Mouse (Mus musculus): Measurements from ENCODE around the gene AC134908.4.
"Not testable (repeated sequence)": the region's sequence is repeated elsewhere in the genome, so short reads cannot be mapped to it uniquely, and the experiment has no call there.

AC134908.4 gene

DNA sequence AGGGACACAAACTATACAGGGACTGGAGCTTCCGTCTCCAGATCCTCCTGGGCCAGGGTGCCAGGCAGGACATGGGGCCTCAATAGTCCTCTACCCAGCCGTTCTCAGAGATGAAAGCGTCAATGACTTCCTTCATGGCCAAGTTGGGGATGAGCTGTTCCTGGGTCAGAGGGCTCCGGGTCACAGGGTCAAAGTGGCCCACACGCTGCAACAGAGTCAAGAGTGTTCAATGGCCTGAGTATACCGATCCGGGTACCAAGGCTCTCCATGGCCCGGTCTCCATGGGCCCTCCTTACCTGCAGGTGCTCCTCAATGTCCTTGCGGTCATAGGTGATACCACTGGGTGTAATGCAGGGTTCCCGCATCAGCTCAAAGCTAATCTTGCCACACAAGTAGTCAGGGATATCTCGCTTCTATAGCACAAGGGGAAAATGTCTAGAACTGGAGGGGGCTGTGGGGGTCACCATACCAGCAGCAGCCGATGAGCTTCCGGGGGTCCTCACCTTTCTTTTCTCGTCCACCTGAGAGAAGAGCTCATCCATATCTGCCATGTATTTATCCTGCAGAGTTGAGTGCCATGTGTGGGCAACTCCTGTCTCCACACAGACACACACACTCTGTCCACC, 35.5 kb upstream of the AC134908.4 start:
- peak; percentile 29 for DNase-seq

- DNase-seq: peak; percentile 13
Observed at GRCm38 (mm10) chr17:25830200-25830753, 34.8 kb upstream of the AC134908.4 start.

DNA sequence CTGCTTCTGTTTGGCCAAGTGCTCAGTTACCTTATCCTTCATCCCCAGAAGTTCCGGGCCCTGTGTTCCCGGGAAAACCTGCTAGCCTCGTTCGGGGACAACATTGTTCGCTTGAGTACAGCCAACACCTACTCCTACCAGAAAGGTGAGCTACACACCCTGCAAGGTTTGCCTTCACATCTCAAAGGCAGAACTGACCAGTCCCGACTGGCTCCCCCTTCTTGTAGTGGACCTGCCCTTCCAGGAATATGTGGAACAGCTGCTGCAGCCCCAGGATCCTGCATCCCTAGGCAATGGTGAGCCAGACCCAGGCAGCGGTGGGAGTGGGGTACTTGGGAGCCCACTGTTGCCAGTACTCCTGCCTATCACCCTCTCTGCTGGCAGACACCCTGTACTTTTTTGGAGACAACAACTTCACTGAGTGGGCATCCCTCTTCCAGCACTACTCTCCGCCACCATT, 34.1 kb upstream of the AC134908.4 start:
- DNase-seq: peak; percentile 32

DNA sequence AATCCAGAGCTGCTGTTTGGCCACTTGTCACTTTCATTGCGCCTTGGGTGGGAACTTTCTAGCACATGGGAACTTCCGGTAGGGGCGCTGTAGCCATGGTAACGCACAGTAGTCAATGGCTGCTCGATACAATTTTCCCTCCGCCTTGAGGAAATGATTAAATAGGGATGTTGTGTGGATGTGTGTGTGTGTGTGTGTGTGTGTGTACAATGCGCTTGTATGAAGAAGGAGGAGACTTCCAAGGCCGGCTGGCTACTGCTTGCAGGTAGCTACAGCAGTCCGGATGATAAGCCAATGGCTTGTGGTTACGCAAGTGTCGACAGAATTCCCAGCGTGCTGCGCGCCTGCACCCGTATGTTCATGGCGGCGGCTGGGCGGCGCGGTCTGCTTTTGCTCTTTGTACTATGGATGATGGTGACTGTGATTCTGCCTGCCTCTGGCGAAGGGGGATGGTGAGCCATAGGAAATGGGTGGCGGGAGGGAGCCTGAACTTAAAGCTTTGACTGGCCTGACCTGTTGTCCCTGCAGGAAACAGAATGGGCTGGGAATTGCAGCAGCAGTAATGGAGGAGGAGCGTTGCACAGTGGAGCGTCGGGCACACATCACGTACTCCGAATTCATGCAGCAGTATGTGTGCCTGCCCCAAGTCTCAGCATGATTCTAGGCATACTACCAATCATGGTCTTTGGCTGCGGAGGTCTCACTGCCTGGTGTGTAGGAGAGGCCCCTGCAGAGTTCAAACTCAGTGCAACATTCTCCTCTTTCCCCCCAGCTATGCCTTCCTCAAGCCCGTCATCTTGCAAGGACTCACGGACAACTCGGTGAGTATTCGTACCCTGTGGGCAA, 33.5 kb upstream of the AC134908.4 start, which contains the start of gene Jmjd8:
Gene Jmjd8, plus strand, starts transcription at position 156 of the 846 bp plus-strand sequence.
- peak; percentile 89 for DNase-seq

GRCm38 (mm10) chr17:25828223-25828594, 32.8 kb upstream of the AC134908.4 start:
- DNase-seq: peak; percentile 30

GRCm38 (mm10) chr17:25827546-25828222, 32.2 kb upstream of the AC134908.4 start:
- DNase-seq: peak; percentile 25

- DNase-seq: no peak
Observed at GRCm38 (mm10) chr17:25827011-25827410, 31.6 kb upstream of the AC134908.4 start.

- DNase-seq: no peak
Observed at GRCm38 (mm10) chr17:25825984-25826570, 30.6 kb upstream of the AC134908.4 start.

DNA sequence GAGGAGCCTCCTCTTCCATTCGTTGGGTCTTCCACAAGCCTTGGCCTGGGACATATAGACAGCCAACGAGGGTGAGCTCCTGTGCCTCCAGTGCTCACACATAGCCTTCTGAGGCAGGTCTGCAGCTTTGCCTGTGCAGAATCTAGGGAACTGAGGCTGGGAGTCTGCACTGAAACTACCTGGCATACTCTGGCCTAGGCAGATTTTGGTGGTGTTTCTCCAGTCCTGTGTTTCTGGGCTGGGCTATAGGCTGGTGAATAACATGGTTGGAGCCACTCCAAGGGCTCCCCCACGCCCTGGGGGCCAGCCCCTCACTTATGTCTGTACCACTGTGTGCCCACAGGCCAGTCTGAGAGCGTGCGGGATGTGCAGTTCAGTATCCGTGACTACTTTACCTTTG, 29.9 kb upstream of the AC134908.4 start:
- peak; percentile 16 for DNase-seq

DNA sequence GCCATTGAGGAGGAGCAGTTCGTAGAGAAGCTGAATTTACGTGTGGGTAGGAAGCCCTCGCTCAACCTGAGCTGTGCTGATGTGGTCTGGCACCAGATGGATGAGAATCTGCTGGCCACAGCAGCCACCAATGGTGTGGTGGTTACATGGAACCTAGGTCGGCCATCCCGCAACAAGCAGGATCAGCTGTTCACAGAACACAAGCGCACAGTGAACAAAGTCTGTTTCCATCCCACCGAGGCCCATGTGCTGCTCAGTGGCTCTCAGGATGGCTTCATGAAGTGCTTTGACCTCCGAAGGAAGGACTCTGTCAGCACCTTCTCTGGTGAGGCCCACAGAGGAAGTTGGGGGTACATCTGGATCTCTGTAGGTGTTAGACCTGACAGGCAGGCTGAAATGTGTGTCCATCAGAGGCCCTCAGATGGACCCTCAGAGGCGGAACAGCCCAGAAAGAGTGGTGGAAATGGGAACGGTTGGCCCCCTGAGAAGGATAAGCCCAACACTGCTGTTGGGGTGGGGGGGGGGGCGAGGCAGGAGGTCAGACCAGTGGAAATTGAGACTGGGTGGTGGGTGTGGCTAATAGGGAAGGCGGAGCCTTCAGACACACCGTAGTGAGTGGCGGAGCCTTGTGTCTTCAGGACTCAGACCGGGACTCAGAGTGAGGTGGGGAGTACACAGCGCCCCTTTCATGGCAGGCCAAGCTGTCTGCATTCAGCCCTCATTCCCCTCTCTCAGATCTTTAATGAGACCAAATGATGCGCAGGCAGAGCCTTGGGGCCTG, 29.1 kb upstream of the AC134908.4 start:
- DNase-seq: no peak

GRCm38 (mm10) chr17:25823452-25823851, 28.0 kb upstream of the AC134908.4 start, which contains the start of gene Wdr24:
Gene Wdr24 (plus strand): TSS chr17:25823627.
- DNase-seq: peak; percentile 81

GRCm38 (mm10) chr17:25818851-25819780, 23.7 kb upstream of the AC134908.4 start:
- peak; percentile 29 for DNase-seq

GRCm38 (mm10) chr17:25817662-25818061, 22.2 kb upstream of the AC134908.4 start:
- DNase-seq: no peak

GRCm38 (mm10) chr17:25813471-25813870, 18.0 kb upstream of the AC134908.4 start:
- DNase-seq: peak; percentile 96

DNA sequence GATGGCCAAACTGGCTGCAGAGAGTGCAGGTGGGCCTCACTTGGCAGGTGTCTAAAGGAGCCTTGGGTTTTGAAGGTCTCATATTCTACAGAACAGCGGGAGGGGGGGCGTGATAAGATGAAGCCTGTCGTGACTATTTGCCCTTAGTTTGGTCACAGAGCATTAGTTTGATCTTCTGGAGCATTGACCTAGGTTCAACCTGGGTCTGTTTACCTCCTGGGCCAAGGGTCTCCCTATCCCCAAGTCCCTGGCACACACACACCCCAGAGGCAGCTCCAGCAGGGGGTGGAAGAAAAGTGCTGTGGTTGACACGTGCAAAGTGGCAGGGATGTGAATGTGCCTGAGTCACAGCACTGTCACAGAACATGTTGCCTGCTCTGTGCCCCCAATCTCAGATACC, 15.4 kb upstream of the AC134908.4 start:
- DNase-seq: no peak

- peak; percentile 29 for DNase-seq
Observed at GRCm38 (mm10) chr17:25809606-25810340, 14.3 kb upstream of the AC134908.4 start.

DNA sequence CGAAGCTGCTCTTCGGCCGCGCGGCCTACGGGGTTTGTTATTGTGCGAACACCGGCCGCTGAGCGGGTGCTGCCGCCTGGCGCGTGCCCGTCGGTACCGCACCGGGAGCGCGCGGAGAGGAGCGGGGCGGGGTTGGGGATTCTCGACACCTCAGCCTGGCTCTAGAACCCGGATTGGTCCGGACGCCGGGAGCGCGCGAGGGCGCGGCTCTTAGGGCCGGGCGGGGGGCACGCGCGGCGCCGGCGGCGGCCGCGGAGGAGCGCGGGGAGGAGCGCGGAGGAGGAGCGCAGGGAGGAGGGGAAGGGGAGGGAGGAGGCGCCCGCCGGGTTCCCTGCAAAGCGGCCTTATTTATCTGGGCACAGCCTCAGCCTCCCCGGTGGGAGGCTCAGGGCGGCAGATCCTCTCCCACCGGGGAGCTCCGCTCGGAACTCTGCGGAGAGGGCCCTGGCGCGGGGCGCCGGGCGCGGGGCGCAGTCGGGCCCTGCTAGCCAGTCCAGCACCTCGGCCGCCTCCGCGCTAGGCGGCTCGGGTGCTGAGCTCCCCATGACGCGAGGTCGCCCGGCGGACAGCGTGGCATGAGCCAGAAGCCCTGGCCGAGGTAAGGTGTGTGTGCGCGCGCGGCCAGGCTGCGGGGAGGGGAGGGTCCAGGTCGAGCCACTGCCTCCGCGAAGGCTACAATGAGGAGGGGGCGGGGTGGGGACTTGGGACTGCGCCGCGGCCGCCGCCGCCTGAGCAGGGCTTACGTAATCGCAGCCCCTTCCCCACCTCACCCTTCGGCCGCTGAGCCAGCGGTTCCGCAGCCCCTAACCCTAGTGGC, 13.5 kb upstream of the AC134908.4 start, which contains the start of gene Fbxl16:
Gene Fbxl16, plus strand, starts transcription at position 297 of the 817 bp plus-strand sequence.
- DNase-seq: peak; percentile 81

GRCm38 (mm10) chr17:25808028-25808427, 12.6 kb upstream of the AC134908.4 start:
- DNase-seq: no peak

DNA sequence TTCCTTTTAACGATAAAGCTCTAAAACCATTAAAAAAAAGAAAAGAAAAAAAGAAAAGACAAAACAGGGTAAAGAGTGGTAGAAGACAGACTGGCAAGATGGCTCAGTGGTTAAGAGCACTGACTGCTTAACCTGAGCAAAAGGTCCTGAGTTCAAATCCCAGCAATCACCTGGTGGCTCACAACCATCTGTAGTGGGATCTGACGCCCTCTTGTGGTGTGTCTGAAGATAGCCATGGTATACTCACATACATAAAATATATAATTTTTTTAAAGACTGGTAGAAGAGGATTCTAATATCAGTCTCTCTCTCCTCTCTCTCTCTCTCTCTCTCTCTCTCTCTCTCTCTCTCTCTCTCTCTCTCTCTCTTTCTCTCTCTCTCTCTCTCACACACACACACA, 12.0 kb upstream of the AC134908.4 start:
- not testable (repeated sequence) for DNase-seq
